Mouse (Mus musculus): ENCODE measurements around the gene Olfr730.

The Olfr730 gene

DNA sequence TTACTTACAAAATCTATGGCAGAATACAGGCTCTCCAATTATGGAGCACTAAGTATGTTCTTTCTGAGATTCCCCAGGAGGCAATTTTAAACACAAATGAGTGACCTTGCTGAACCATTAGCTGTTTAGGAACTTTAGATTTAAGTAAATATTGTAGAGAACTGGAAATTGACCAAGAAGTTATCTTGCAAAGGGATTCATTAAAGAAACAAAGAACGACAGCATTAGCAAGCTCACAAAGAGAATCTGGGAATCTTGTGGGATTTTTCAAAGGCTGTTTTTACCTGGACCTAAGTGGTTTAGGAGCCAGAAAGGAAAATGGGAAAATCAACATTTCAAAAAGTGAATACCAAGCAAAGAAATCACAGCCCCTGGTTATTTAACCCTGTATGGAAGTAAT lies at the start of gene Olfr730:
Olfr730 (minus strand) TSS at position 101 of the 400 bp plus-strand sequence.
- no peak for DNase-seq (ENCODE audit: low spot score)

DNA sequence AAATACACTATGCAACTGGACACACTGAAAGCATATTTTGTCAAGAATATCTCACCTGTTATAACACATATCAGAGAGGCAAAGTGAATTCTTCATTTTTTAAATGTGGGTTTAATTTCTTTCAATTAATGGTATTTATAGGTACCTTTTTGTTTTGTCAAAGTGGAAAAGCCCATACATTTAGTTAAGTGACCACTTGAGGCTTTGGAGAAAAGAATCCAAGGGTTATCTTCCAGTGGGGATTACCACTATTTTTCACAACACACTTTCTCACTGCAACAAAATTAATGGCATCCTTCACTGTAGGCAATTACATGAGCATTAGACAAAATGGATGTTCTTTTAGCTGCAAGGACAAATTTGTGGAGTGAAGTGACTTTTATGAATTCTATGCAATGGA lies 35.2 kb downstream of the Olfr730 start, which contains the start of gene Olfr729:
Olfr729 (minus strand) TSS at position 101 of the 400 bp plus-strand sequence.
- no peak for DNase-seq (ENCODE audit: low spot score)

DNA sequence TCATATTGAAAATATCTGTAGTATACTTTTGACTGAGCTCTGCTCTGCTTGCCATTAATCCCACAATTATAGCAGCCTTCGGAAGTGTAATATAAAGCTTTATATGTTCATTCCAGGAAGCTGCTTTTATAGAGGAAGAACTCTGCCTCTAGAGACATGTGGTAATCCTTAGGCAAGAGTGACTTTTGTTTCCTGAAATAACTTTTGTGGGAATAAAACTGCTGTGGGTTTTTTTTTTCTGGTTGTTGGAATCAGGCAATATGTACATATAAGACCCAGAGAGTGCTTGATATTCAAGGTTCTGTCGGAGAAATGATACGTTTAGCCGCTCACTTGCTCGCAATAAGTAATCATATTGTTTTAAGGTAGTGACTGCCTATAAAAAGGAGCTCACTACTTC lies 45.4 kb downstream of the Olfr730 start, which contains the start of gene Olfr728:
Olfr728 (minus strand) TSS at position 101 of the 400 bp plus-strand sequence.
- no peak for DNase-seq (ENCODE audit: low spot score)

Data from MN1 (cell line).